Mouse (Mus musculus) skeletal muscle tissue, adult 2 months (tissue): Measurements from ENCODE around the gene Atl1.
A peak's percentile ranks its signal among the peaks of the same experiment; 100 is the strongest.

ENCODE experiments used
- DNase-seq: peaks from one replicate; pipeline ENCODE4 v3.0.0-alpha.2; 2012; ENCODE audit warnings: low read depth, low spot score

Atl1 gene

DNA sequence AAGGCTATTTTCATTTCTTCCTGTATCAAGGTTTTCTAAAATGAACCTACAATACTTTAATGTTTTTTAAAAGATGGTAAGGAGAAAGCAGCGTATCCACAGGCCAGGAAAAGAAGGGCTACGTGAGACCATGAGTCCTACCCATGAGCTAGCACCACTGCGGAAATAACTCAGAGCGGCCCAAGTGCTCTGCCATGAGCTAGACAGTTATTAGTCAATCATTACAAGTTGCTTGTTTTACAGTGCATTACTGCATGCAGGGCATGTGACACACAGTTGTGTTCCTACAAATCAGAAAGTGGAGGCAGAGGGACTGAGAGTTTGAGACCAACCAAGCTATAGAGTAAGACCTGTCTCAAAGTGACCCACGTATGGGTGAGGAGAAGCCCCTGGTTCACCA is 8.4 kb upstream of the Atl1 start:
- DNase-seq, result no peak

DNA sequence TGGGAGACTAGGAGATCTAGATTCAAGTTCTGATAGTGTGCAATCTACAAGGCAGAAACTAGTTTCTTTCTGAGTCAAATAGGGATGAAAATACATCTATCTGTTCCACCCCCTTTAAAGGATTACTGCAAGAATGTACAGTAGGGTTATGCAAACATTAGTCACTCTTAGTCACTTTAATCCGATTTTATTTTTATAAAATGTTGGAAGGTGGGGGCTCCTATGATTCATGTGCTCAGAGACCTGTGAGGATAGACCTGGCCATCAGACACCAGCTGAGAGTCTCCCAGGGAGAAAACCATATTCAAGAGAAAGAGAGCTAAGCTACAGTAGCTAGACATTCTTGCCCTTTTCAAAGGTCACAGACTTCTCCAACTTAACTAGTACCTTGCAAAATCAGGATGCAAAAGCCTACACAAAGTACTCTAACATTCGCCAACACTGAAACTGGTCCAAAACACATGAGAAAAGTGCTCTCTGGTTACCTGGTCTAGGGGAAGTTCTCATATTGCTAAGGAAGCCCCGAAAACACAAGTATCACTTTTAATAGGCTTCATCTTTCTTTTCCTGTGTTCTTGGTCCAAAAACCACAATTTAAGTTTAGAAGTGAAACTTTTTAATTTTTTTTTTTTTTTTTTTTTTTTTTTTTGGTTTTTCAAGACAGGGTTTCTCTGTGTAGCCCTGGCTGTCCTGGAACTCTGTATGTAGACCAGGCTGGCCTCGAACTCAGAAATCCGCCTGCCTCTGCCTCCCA is 7.1 kb upstream of the Atl1 start:
- no peak for DNase-seq

DNA sequence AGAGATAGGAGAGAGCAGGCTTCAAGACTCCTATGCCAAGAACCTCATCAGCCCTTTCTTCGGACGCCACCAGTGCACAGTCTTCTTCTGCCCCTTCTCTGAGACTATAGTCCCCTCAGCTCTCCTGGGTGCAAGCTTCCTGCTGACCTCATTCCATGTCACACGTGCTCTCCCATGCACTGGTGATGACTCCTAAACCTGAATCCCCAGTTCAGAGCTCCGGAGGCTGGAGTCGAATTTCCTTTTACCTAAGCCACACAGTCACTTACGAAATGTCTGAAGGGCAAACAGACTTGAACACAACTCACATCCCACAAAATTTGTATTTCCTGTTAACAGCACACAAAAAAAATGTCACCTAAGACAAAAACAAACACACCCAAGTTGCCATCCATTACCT is 4.6 kb upstream of the Atl1 start:
- DNase-seq, result no peak

DNA sequence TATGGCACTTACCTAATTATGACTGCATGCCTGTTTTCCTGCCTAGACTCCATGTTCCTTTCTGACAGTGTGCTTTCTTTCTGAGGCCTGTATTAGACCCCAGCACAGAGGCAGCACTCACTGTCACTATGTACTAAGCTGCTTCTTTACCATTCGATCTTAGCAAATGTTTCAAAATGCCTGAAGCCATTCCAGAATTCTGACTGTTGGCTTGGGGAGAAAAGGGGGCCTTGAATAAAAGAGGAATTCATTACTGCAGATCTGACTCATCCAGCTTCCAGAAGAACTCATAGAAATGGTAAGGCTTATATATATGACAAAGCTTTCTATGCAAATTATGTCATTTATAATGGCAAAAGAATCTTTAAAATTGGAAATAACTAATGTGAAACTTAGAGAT is 4.1 kb upstream of the Atl1 start:
- DNase-seq, result no peak

DNA sequence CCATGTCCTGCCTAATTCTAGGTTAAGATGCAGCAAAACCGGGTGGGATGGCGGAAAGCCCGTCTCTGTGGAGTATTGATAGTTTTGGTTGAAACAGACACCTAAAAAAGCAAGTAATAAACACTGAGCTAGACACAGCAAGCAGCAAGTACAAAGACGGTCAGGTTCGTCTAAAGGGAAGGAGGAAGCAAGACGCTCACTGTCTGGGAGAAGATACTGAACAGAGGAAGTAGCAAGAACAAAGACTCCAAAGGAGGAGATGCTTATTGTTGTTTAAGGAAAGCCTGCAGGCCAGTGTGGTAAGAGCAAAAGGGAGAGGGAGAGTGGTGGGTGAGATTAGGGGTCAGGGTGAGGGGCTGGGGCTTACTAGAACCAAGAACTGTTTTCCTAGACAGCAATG is 2.4 kb upstream of the Atl1 start:
- DNase-seq, result no peak

DNA sequence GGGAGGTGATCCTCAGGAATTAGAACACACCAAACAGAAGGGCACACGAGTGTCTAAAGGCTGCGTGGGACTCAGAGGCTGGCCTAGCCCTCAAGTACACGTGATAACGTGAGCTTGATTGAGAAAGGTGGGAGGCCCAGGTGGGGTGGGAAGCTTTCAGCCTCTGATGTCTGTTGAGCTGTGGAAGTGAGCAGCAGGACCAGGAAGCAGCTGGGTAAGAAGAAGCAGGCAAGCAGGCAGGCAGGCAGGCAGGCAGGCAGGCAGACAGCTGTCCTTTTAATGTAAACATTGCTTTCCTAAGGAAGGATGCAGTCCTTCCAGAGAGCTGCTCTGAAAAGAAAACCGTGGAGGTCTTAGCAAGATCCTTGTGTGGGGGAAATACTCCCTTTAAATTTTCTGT is 1.9 kb upstream of the Atl1 start:
- DNase-seq, result no peak

DNA sequence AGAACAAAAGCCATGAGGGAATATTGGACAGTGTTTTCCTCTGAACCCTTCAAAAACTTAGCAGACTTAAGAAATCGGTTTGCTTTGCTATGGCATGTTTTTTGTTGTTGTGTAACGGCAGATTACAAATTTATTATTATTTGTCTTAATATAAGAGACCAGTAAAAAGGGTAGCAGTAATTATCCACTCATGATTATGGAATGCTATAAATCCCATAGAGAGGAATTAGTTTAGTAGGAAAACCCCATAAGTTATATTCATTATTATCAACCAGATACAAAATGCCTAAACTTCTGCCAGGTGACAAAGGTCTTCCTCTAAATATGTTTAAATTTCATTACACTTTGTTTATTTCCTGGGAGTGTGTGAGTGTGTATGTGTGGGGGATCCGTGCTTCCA is 693 bp upstream of the Atl1 start:
- DNase-seq, result no peak

DNA sequence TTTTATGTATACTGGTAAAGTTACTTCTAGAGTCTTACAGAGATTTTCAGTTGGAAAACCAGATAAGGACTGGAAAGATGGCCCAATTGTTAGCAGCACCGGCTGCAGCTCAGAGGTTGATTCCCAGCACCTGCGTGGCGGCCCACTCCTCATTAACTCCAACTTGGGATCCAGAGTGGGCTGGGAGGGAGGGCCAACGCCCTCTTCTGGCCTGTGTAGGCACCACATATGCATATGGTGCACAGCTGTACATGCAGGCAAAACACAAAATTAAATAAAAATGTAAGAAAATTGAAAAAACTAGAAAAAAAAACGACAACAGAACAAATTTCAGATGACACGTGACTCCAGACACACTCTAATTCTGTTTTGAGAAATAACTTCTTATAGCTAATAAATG is 1.5 kb downstream of the Atl1 start:
- DNase-seq, result no peak

DNA sequence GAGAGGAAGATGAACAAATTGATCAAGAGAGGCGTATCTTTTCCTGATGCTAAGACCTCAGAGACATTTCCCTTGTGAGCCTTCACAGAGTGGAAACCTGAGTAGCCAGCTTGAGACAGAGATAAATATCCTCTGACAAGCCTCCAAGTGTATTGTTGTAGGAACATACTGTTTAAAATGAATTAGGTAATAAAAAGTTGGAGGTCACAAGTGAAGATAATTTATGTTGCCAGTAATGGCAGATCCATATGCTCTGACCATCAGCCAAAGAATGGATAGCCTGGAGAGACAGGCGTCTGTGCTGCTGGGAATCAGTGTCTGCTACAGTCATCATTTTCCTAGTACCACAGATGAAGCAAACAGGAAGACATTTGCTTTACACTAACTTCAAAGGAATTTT is 2.6 kb downstream of the Atl1 start:
- DNase-seq, result no peak

DNA sequence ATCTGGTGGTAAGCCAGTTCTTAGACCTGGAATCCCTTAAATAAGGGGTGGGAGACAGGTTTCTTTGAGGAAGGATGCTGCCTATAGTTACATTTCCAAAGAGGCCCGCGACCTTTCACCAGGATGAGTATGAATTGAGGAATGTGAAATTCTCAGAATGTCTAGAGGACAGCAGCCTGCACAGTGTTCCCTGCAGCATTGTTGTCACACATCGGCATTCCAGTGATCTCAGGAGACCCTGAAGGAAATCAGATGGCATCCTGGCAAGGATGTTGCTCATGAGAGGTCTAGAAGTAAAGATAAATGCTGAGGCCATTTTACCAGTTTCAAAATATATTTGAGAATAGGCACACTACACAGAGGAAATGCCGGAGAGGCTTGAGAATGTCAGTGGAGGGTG is 5.7 kb downstream of the Atl1 start:
- DNase-seq, result no peak

DNA sequence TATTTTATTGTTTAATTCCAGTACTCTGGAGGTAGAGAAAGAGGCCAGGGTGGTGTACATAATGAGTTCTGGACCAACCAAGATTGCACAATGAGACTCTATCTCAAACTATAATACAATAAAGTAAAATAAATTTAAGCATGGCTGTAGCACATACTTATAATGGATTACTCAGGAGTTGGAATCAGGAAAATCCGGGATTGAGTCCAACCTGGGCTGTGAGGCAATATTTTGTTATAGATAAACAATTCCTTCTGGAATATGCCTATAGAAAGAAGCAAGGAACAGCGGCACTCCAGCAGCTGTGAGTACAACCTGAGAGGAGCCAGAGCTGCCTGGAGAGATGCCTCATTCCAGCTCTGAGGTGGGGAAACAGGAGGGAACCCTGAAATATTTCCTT is 12.6 kb downstream of the Atl1 start:
- DNase-seq, result no peak

DNA sequence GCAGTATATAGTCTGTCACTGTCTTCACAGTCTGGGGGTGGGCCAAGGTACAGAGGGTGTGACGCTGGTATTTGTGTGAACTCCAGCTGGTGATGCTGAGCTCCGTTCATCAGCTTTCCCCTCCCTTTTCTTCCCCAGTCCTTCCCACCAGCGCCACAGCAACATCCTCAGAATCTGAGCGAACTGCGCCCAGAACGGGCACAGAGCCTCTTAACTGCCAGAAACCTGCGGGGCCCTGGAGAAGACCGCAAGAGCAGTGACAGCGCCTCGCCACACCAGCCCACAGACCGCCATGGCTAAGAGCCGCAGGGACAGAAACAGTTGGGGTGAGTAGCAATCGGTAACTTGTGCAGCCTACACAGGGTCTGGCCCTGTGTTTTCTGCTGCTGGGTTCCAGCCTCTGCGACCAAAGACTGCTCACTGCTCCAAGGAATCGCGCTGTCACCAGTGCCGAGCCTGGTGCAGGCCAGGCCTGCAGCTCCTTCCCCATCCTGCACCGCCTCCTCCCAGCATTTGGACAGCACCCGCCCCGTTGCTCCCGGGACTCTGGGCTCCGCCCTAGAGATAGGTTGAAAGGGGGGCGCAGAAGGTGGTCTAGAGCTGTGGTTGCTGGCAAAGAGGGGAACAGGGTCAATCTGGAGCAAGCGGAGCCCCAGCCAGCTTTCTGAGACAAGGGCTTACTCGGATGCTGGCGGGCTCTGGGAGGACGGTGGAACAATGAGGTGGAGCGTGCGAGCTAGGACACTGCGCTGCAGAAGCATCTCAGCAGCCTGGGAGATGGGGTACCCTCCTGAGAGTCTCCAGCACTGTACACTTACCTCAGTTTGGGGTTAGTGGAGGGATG is 15.5 kb downstream of the Atl1 start:
- no peak for DNase-seq

DNA sequence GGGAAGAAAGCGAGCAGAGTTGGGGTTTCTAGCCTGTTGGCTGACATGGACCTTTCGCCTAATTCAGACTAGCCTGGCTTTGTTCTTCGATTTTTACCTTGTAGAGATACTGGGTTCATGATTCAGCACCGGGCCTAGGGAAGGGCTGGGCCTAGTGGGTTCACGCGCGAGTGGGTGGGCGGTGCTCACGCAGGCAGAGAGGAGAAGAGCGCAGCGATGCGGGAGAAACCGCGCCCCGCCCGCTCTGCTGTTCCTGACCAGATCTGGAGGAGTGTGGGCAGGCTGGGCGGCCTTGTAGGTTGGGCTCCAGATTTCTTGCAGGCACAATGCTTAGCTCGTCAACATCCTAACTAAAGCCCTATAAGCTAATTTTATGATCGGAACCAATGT is 16.1 kb downstream of the Atl1 start:
- DNase-seq, result no peak

DNA sequence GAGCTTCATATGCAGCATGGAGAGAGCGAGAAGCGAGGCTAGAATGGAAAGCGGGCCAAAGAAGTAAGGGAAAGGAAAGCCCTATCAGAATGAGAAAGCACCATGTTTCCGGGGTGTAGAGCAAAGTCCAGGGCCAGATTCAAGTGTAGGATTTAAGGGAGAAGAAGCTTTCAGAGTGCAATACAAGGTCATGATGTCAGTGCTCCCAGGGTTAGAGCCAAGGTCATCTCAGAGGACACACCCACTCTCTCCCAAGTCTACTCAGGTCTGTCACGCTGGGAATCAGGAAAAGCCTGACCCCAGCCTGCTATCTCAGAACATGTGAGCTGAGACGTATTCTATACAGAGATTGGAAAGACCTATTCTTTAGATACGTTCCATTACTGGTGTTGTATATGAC is 19.5 kb downstream of the Atl1 start:
- no peak for DNase-seq

DNA sequence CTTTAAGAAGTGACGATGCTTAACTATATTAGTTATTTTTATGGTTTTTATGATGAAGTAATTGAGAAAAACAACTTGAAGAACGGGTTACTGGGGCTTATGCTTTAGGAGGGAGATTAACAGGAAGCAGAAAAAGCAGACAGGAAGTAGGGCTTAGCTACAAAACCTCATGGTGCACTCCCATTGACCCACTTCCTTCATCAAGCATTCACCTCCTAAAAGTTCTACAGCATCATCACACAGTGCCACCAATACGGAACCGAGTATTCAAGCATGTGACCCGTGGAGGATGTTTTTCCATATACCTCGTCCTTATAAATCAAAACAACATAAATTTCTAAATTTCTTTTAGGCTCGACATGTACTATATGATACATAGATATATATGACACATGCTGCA is 20.3 kb downstream of the Atl1 start:
- no peak for DNase-seq

DNA sequence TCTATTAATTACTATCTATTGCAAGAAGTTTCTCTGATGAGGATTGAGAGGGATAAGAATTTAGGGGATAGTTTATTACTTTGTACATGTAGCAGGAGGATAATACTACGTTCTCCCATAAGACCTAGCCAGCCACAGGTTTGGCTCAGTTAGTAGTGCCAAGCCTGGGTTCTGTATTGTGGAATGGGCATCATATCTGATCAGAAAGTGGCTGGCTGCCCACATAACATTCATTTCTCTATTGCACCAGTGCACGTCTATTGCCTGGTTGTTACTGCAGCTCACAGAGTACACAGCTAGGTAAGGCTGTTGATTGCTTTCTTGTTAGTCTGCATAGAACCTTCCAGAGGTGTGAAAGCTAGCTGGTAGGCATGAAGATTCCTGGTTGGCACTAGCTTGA is 25.5 kb downstream of the Atl1 start:
- no peak for DNase-seq

DNA sequence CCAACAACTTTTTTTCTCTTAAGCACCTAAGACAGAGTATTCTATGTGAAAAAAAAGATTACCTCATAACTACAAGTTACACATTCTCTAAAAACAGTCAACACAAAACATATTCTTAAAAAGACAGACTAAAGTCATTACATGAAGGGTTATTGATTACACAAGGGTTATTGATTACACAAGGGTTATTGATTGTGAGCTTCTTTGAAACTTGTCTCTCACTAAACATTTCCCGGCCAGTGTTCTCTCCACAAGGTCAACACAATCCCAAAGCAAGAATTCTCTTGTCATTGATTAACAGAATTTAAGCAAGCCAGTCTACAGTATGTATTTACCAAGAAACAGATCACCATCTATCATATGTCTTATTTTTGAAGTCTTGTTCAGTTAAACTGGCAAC is 29.7 kb downstream of the Atl1 start:
- DNase-seq, result no peak

DNA sequence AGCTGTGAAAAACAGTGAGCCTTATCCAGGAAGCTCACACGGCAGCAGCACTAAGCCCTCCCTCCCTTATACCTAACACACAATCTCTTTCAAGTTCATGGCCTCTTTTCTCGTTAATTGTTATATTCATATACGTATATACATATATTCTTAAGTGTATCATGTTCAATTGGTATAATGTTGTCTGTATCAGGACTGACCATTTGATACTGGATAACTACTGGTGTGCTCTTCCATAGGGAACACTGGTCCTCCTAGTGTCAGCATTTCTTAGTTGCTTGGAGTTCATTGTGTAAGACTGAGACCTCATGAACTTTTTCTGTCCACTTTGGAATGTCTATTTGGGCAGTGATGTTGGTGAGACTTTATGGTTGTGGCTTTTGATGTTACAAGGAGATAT is 30.7 kb downstream of the Atl1 start:
- no peak for DNase-seq

DNA sequence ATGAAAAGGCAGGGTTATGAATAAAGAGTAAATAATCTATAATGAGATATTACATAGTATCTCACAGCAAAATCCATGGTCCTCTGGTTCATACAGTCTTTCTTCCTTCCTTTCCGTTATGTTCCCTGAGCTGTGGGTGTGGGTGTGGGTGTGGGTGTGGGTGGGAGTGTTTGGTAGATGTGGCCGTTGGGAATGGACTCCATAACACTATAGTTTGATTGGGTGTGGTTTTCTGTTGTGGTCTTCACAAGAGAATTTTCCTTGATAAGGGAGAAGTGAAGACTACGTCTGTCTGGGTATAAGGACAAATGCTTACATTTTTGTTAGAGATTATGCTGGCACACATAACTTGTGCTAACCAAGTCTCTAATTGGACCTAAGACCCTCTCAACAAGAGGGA is 31.2 kb downstream of the Atl1 start:
- DNase-seq, result no peak

DNA sequence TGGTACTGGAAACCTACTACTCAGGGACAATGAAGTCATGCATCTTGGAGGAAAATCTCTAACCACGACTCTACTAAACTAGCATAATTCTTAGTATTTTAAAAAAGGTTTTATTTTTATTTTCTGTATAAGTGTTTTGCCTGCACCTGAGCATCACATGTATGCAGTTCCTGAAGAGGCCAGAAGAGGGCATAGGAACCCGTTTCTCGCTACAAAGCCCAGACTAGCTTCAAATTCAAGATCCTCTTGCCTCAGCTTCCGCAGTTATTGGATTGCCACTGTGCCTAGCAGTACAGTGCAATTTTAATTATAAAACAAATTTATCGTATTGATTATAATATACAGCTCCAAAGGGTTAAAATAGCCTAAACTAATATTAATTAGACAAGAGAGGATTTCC is 31.6 kb downstream of the Atl1 start:
- peak; percentile 31 for DNase-seq

DNA sequence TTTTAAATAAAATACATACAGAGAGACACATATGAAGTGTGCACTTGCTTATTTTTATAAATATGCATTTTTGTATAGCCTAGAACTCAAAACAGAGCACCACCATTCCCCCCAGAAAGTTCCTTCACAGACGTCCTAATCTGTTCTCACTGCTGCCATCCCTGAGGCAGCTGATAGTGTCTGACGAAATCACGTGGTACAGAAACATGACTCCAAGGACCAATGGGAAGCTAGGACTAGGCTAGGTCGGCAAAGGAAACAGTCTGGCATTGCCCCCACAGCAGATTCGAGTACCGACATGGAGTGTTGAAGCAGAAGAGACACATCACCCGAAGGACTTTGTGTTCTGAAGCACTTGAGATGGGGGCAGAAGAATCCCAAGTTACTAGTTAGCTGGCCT is 34.3 kb downstream of the Atl1 start:
- DNase-seq, result no peak

DNA sequence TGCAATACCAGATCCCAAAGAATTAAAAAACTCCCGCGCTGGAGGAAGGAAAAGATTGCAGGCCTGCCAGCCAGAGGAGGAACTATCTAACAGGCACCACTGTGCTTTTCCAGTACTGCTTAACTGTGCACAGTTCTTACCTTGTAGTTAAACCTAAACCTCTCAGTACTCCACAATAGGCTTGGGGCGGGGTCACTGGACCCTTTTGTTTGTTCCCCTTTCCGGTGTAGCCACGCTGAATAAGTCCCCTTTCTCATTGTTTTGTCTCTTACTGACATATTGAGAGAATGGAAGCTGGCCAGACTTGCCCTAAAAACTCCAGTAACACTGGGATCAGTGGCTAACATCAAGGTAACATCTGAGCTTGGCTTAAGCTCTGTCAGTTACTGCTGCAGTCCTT is 45.3 kb downstream of the Atl1 start:
- no peak for DNase-seq

DNA sequence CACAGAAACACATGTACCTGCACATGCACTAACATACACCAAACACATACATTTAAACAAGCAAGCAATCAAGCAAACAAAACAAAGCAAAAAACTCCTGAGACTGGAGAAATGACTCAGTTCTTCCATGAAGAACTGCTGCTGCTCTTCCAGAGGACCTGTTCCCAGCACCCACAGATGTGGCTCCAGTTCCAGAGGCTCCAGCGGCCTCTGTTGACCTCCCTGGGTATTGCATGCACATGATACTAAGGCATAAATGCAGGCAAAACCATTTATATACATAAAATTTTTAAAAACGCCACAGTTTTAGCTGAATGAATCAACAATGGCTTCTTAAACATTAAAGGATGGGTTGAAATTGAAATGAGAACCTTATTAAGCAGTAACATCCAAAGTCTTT is 46.9 kb downstream of the Atl1 start:
- no peak for DNase-seq
